ENCODE assay signal across 8 mouse cellular contexts in genomic region chr10:61877787-61878186, GRCm38 (mm10).
A peak's percentile ranks its signal among the peaks of the same experiment; 100 is the strongest.
DNase-seq lines count a peak whose midpoint lies in the region; ATAC-seq and TF ChIP-seq lines count a peak whose summit lies in the region.

No protein-coding gene starts in this region.

- H3K9me3 ChIP-seq in embryonic facial prominence, embryonic 15.5 days (replicated peaks): no peaks in the 10 kb centered on the region
- H3K9me3 ChIP-seq in heart, embryonic 15.5 days (replicated peaks): no peaks in the 10 kb centered on the region
- H3K9me3 ChIP-seq in liver, embryonic 11.5 days (ENCODE audit: control insufficient read depth, low read length): no peaks in the 10 kb centered on the region
- H3K9me3 ChIP-seq in neural tube, embryonic 14.5 days (ENCODE audit: control insufficient read depth, low read length): no peaks in the 10 kb centered on the region

- H3ac ChIP-seq in C2C12 (ENCODE audit: control insufficient read depth, insufficient read length, low read depth): no peak overlapping the region

- H3K4me3 ChIP-seq in C2C12 (ENCODE audit: insufficient read depth, poor library complexity, severe bottlenecking): no peak overlapping the region
- H3K4me3 ChIP-seq in embryonic facial prominence, embryonic 15.5 days (replicated peaks): no peak overlapping the region
- no peak overlapping the region for H3K4me3 ChIP-seq in heart, embryonic 15.5 days
- H3K4me3 ChIP-seq in liver, embryonic 11.5 days (ENCODE audit: low read depth, low read length): no peak overlapping the region
- H3K4me3 ChIP-seq in neural tube, embryonic 14.5 days (ENCODE audit: low read depth, low read length): no peak overlapping the region

- H3K9ac ChIP-seq in embryonic facial prominence, embryonic 15.5 days: no peak overlapping the region
- H3K9ac ChIP-seq in heart, embryonic 15.5 days: no peak overlapping the region
- no peak overlapping the region for H3K9ac ChIP-seq in liver, embryonic 11.5 days (ENCODE audit: low read depth, low read length)
- H3K9ac ChIP-seq in neural tube, embryonic 14.5 days (replicated peaks; ENCODE audit: low read depth, low read length): no peak overlapping the region

- ATAC-seq in embryonic facial prominence, embryonic 15.5 days (ENCODE audit: insufficient number of reproducible peaks, low FRiP score, low TSS enrichment, low read depth): 0 out of 2 replicates have a peak, but pooled peaks have one; percentile 26
- 0 out of 2 replicates have a peak, but pooled peaks have one; percentile 41 for ATAC-seq in heart, embryonic 15.5 days (replicated peaks; ENCODE audit: insufficient number of reproducible peaks, insufficient read depth, low FRiP score, low read depth)
- 0 out of 2 replicates have a peak, but pooled peaks have one; percentile 23 for ATAC-seq in liver, embryonic 11.5 days (replicated peaks; ENCODE audit: low FRiP score)
- peak; percentile 63 for ATAC-seq in neural tube, embryonic 14.5 days (ENCODE audit: low read depth)

- H3K79me3 ChIP-seq in C2C12 (ENCODE audit: low read depth): no peaks in the 10 kb centered on the region

- peak; percentile 73 for TF ChIP-seq CTCF in C2C12 (IDR thresholded peaks at IDR 0.05; ENCODE audit: control insufficient read depth, insufficient read depth, insufficient read length)

- peaks cover 19% of the 10 kb centered on the region for H3K4me1 ChIP-seq in embryonic facial prominence, embryonic 15.5 days
- H3K4me1 ChIP-seq in heart, embryonic 15.5 days (replicated peaks): peaks cover 29% of the 10 kb centered on the region
- H3K4me1 ChIP-seq in liver, embryonic 11.5 days (replicated peaks; ENCODE audit: control insufficient read depth, insufficient read depth, low read length): no peaks in the 10 kb centered on the region; the same call in none of the 2 replicates
- H3K4me1 ChIP-seq in neural tube, embryonic 14.5 days (ENCODE audit: control insufficient read depth, insufficient read depth, low read length): 0 out of 2 replicates have a peak, but pooled peaks cover 2% of the 10 kb centered on the region

- 9% methylated on average over 6 of the region's 6 CpGs for WGBS in embryonic facial prominence, embryonic 15.5 days
- 11% methylated on average over 6 of the region's 6 CpGs for WGBS in heart, embryonic 15.5 days
- 8% methylated on average over 6 of the region's 6 CpGs for WGBS in liver, embryonic 11.5 days
- WGBS in neural tube, embryonic 14.5 days: 10% methylated on average over 6 of the region's 6 CpGs

- H3K79me2 ChIP-seq in C2C12 (ENCODE audit: control insufficient read depth, insufficient read depth): no peaks in the 10 kb centered on the region

- H3K4me2 ChIP-seq in embryonic facial prominence, embryonic 15.5 days (replicated peaks): no peak overlapping the region
- H3K4me2 ChIP-seq in heart, embryonic 15.5 days: no peak overlapping the region
- no peak overlapping the region for H3K4me2 ChIP-seq in liver, embryonic 11.5 days
- no peak overlapping the region for H3K4me2 ChIP-seq in neural tube, embryonic 14.5 days (ENCODE audit: low read depth, low read length)

- DNase-seq in adrenal gland, postnatal 4 days (ENCODE audit: low spot score in 2 of 2): peak; percentile 46 to 62
- peak; percentile 88 for DNase-seq in kidney, postnatal 10 days
- peak; percentile 67 for DNase-seq in liver, embryonic 11.5 days (ENCODE audit: low spot score)
- peak; percentile 66 for DNase-seq in thymus, postnatal 0 days (ENCODE audit: low spot score)

- H3K27ac ChIP-seq in embryonic facial prominence, embryonic 15.5 days (replicated peaks): no peak overlapping the region
- no peak overlapping the region for H3K27ac ChIP-seq in heart, embryonic 15.5 days
- no peak overlapping the region for H3K27ac ChIP-seq in liver, embryonic 11.5 days (ENCODE audit: low read depth, low read length)
- H3K27ac ChIP-seq in neural tube, embryonic 14.5 days (ENCODE audit: low read depth, low read length): no peak overlapping the region

- peaks cover 28% of the 10 kb centered on the region for H3K27me3 ChIP-seq in C2C12 (ENCODE audit: control insufficient read depth, insufficient read depth, insufficient read length)
- H3K27me3 ChIP-seq in embryonic facial prominence, embryonic 15.5 days: peaks cover 14% of the 10 kb centered on the region
- H3K27me3 ChIP-seq in heart, embryonic 15.5 days: peaks cover 12% of the 10 kb centered on the region; the same call in 1 of the 2 replicates
- H3K27me3 ChIP-seq in liver, embryonic 11.5 days (replicated peaks; ENCODE audit: control insufficient read depth, insufficient read depth, low read length): no peaks in the 10 kb centered on the region
- no peaks in the 10 kb centered on the region for H3K27me3 ChIP-seq in neural tube, embryonic 14.5 days (ENCODE audit: control insufficient read depth, insufficient read depth, low read length)

- no peaks in the 10 kb centered on the region for H3K36me3 ChIP-seq in C2C12 (ENCODE audit: control insufficient read depth, insufficient read depth)
- no peaks in the 10 kb centered on the region for H3K36me3 ChIP-seq in embryonic facial prominence, embryonic 15.5 days
- H3K36me3 ChIP-seq in heart, embryonic 15.5 days: no peaks in the 10 kb centered on the region
- H3K36me3 ChIP-seq in liver, embryonic 11.5 days (ENCODE audit: control insufficient read depth, insufficient read depth, low read length): no peaks in the 10 kb centered on the region
- H3K36me3 ChIP-seq in neural tube, embryonic 14.5 days (ENCODE audit: control insufficient read depth, insufficient read depth, low read length): no peaks in the 10 kb centered on the region

TF ChIP-seq in C2C12, 6 proteins besides CTCF, POLR2A, EP300 and RAD21:
- no peak for TF ChIP-seq MYOD1 (IDR thresholded peaks at IDR 0.05; ENCODE audit: control insufficient read depth, insufficient read length, low read depth)
- TF ChIP-seq MYOG (IDR thresholded peaks at IDR 0.05; ENCODE audit: control insufficient read depth, extremely low read depth, insufficient read length): no peak
- no peak for TF ChIP-seq MAX (IDR thresholded peaks at IDR 0.05)
- TF ChIP-seq CEBPB (IDR thresholded peaks at IDR 0.05; ENCODE audit: low read depth): no peak
- no peak for TF ChIP-seq FOSL1 (IDR thresholded peaks at IDR 0.05; ENCODE audit: insufficient read depth, low read length, poor library complexity, severe bottlenecking)
- TF ChIP-seq USF1 (IDR thresholded peaks at IDR 0.05; ENCODE audit: low read depth): no peak
